Mouse (Mus musculus) forebrain, embryonic 10.5 days (tissue): Measurements from ENCODE around the gene Utp15. TPM values are rescaled to one million over a fixed set of nuclear protein-coding genes. Genes with fewer than 3 reads are reported as not detected.

Experiments
- DNase-seq: peaks from one replicate; pipeline ENCODE4 v3.0.0-alpha.2; 2017; ENCODE audit warnings: low spot score; ENCODE audit errors: extremely low spot score
- H3K27ac ChIP-seq: fragments of 300-500 bp; sonication (generic); 2 replicates; pipeline ENCODE4 v1.5.1; 2016; ENCODE audit warnings: mild to moderate bottlenecking
- H3K27me3 ChIP-seq: fragments of 300-500 bp; sonication (generic); 2 replicates; pipeline ENCODE4 v1.6.1; 2016; ENCODE audit warnings: mild to moderate bottlenecking; ENCODE audit not compliant: poor library complexity, severe bottlenecking
- H3K36me3 ChIP-seq: fragments of 300-500 bp; sonication (generic); replicated peaks from 2 replicates; pipeline ENCODE4 v1.6.1; 2016; ENCODE audit warnings: mild to moderate bottlenecking, moderate library complexity
- H3K4me1 ChIP-seq: fragments of 300-500 bp; sonication (generic); 2 replicates; pipeline ENCODE4 v1.6.1; 2016
- H3K4me3 ChIP-seq: fragments of 300-500 bp; sonication (generic); 2 replicates; pipeline ENCODE4 v1.5.1; 2016; ENCODE audit warnings: mild to moderate bottlenecking, moderate library complexity
- H3K9me3 ChIP-seq: fragments of 300-500 bp; sonication (generic); 2 replicates; pipeline ENCODE4 v1.6.1; 2016; ENCODE audit warnings: mild to moderate bottlenecking, moderate library complexity
- WGBS: fragments of 180-500 bp; shearing (Covaris S2); methylation state at CpG from one replicate; pipeline ENCODE4 v1.1.7; 2016; 5-methylcytosine and 5-hydroxymethylcytosine counted together
- polyA plus RNA-seq: library from polyadenylated mRNA; unstranded; fragments of >200 nt; fragmentation: Nextera tagmentation; extraction: Ambion mirVana; gene quantifications from 2 replicates; pipeline ENCODE4 v1.2.1, GENCODE M21; 2016

Utp15 gene
- polyA plus RNA-seq: 50.7 and 53.6 TPM in 2 replicates

DNA sequence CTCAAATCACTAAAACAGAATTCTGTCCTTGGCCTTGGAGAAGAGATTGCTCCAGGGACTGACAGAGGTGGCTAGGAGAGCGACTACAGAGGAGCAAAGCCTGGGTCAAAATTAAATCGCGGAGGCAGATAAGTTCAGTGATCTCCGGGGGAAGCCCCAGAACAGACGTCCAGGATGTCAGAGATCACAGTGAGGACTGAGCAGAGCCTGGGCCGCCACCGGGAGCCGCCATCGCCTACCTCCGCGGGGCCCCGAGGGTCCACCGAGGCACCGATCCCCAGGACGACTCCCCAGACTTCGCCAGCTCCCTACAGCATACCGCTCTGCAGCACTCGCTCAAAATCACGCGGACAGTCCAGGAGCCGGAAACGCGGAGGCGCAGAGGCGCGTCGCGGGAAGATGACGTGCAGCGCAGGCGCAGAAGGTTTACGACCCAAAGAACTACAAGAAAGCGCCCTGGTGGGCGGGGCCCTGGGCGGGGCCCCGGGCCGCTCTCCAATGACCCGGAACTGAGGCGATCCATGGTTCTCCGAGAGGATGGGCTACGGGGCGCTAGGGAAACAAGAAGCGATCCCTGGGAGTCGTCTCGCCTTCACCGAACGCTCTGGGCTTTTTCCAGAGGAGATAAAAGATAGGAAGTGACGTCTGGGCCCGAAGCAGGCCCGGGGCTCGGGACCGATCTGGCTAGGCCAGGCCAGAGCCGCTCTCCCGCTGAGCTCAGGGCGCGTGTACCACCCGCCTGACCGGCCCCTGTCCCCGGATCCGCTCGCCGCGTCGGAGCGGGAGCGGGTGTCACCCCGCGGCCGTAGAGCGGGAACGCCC lies at the start of gene Utp15, which contains the start of gene Ankra2:
Gene Utp15, minus strand, starts transcription at position 406 of the 822 bp plus-strand sequence.
Gene Ankra2, plus strand, starts transcription at position 439 of the 822 bp plus-strand sequence.
- Histone ChIP-seq H3K36me3 (peaks cover 35% of the 10 kb centered on the region), H3K4me3 (peak within 1 kb of the TSS; percentile 91), H3K9me3 (no peaks in the 10 kb centered on the region), H3K27me3 (no peaks in the 10 kb centered on the region), H3K27ac (peak within 1 kb of the TSS; percentile 93), H3K4me1 (peaks cover 26% of the 10 kb centered on the region)
- WGBS: under 1% methylated on average over 71 of the region's 71 CpGs
- DNase-seq: peak; percentile 99

DNA sequence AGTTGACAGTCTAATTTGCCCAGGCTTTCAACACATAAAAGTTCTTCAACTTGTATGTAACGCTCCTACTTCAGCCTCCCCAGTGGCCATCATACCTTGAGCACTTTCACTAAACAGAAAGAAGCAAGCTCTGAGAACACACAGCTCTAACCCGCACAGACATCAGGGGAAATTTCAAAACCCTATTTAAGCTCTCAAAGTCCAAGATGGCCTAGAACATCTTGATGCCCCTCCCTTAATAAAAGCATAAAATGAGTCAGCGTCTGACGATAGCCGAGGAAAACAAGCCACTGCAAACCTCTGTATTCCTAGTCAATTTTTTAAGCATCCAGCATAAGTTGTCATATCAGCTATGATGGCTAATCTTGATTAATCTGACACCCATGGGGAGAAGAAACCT lies 48.8 kb upstream of the Utp15 start:
- no peaks in the 10 kb centered on the region for H3K9me3 ChIP-seq
- DNase-seq: no peak
- 95% methylated on average over 5 of the region's 5 CpGs for WGBS
- no peak overlapping the region for H3K27ac ChIP-seq
- H3K27me3 ChIP-seq: no peaks in the 10 kb centered on the region
- H3K4me3 ChIP-seq: no peak overlapping the region
- peaks cover 75% of the 10 kb centered on the region for H3K36me3 ChIP-seq
- H3K4me1 ChIP-seq: peaks cover 15% of the 10 kb centered on the region

DNA sequence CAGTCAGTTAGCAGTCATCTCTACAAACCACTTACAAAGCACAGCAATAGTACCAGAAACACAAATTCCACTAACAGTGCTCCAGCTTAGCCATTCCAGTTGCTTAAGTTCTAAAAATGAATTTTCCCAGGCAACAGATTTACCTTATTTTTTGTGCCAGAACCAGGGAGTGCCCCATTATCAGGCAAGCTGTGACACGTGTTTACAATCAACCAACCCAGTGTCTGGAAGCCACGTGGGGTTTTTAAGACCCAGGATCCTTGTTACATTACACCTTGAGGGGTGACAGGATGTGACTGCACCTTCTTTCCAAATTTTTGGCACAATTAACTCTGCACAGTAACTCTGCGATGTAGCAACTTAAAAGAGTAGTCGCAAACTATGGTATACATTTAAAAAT lies 45.9 kb upstream of the Utp15 start:
- peaks cover 63% of the 10 kb centered on the region for H3K36me3 ChIP-seq
- H3K27ac ChIP-seq: no peak overlapping the region
- H3K9me3 ChIP-seq: no peaks in the 10 kb centered on the region
- DNase-seq: no peak
- no peak overlapping the region for H3K4me3 ChIP-seq
- 89% methylated on average over 4 of the region's 4 CpGs for WGBS
- H3K27me3 ChIP-seq: no peaks in the 10 kb centered on the region
- no peaks in the 10 kb centered on the region for H3K4me1 ChIP-seq

GRCm38 (mm10) chr13:98308004-98308403 lies 45.2 kb upstream of the Utp15 start:
- Histone ChIP-seq H3K4me1 (no peaks in the 10 kb centered on the region), H3K4me3 (no peak overlapping the region), H3K27ac (no peak overlapping the region), H3K9me3 (no peaks in the 10 kb centered on the region), H3K27me3 (no peaks in the 10 kb centered on the region), H3K36me3 (peaks cover 56% of the 10 kb centered on the region)
- DNase-seq: no peak
- 92% methylated on average over 5 of the region's 5 CpGs for WGBS

- Histone ChIP-seq H3K27me3 (no peaks in the 10 kb centered on the region), H3K9me3 (no peaks in the 10 kb centered on the region), H3K4me1 (no peaks in the 10 kb centered on the region), H3K36me3 (peaks cover 46% of the 10 kb centered on the region), H3K27ac (no peak overlapping the region), H3K4me3 (no peak overlapping the region)
- DNase-seq: no peak
- WGBS: 65% methylated on average over 14 of the region's 14 CpGs
Observed at GRCm38 (mm10) chr13:98306852-98307475, 44.1 kb upstream of the Utp15 start.

- DNase-seq: no peak
- no peak overlapping the region for H3K27ac ChIP-seq
- H3K4me1 ChIP-seq: no peaks in the 10 kb centered on the region
- H3K4me3 ChIP-seq: no peak overlapping the region
- no peaks in the 10 kb centered on the region for H3K27me3 ChIP-seq
- WGBS: 58% methylated on average over 5 of the region's 5 CpGs
- H3K9me3 ChIP-seq: no peaks in the 10 kb centered on the region
- H3K36me3 ChIP-seq: peaks cover 40% of the 10 kb centered on the region
Observed at GRCm38 (mm10) chr13:98306393-98306792, 43.6 kb upstream of the Utp15 start.

- 93% methylated on average over 9 of the region's 9 CpGs for WGBS
- H3K4me3 ChIP-seq: no peak overlapping the region
Observed at GRCm38 (mm10) chr13:98305257-98305656, 42.4 kb upstream of the Utp15 start.

DNA sequence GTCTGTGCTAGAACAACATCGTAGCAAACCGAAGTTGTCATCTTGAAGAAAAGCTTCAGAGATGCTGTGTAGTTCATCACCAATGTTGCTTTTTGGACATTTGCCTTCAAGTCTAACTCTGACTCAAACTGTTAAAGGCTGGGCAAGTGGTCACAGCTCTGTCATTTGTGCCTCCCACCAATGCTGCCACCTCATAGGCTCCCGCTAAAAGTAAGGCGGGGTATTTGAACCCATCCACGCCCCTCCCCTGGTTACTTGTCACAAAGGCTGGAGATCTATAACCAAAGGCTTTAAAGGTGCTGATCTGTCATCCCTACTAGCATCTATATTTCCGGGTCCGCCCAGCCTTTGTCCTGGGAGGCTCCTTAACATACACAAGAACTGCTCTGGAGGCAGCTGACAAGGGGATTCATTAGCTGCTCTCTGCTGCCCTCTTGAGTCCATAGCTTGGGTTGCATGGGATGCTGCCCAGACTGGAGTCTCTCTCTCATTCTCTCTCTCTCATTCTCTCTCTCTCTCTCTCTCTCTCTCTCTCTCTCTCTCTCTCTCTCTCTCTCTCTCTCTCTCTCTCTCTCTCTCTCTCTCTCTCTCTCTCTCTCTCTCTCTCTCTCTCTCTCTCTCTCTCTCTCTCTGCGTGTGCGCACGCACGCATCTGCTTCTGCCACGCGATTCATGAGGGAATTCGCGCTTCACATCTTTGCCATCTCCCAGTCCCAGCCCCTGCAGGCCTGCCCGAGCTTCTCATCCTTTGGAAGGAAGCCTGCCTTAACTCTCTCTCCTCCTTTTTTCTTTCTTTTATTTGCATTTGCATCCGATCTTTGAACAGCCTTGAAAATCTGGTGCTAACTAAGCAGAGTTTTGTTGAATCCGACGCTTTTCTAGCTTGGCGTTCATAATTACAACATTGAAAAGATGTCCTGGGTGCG lies 36.3 kb upstream of the Utp15 start:
- H3K27ac ChIP-seq: peak overlapping the region; percentile 66
- no peaks in the 10 kb centered on the region for H3K36me3 ChIP-seq
- H3K27me3 ChIP-seq: no peaks in the 10 kb centered on the region
- peak; percentile 80 for DNase-seq
- no peaks in the 10 kb centered on the region for H3K9me3 ChIP-seq
- 0 out of 2 replicates have a peak, but pooled peaks cover 2% of the 10 kb centered on the region for H3K4me1 ChIP-seq
- peak overlapping the region; percentile 13; the same call in 1 of the 2 replicates for H3K4me3 ChIP-seq
- 58% methylated on average over 21 of the region's 21 CpGs for WGBS

More at GRCm38 (mm10) chr13:98305257-98305656, 42.4 kb upstream of the Utp15 start:
- Histone ChIP-seq H3K27me3 (no peaks in the 10 kb centered on the region), H3K4me1 (no peaks in the 10 kb centered on the region), H3K36me3 (peaks cover 29% of the 10 kb centered on the region), H3K9me3 (no peaks in the 10 kb centered on the region), H3K27ac (no peak overlapping the region)
- no peak for DNase-seq

GRCm38 (mm10) chr13:98297883-98298482 lies 35.1 kb upstream of the Utp15 start:
- Histone ChIP-seq H3K4me1 (0 out of 2 replicates have a peak, but pooled peaks cover 2% of the 10 kb centered on the region), H3K36me3 (no peaks in the 10 kb centered on the region), H3K27ac (no peak overlapping the region), H3K27me3 (no peaks in the 10 kb centered on the region), H3K9me3 (no peaks in the 10 kb centered on the region), H3K4me3 (no peak overlapping the region)
- no peak for DNase-seq
- 90% methylated on average over 6 of the region's 6 CpGs for WGBS

- Histone ChIP-seq H3K4me3 (no peak overlapping the region), H3K4me1 (peaks cover 2% of the 10 kb centered on the region; the same call in 1 of the 2 replicates), H3K9me3 (no peaks in the 10 kb centered on the region), H3K27me3 (no peaks in the 10 kb centered on the region), H3K27ac (no peak overlapping the region), H3K36me3 (no peaks in the 10 kb centered on the region)
- no peak for DNase-seq
- WGBS: 52% methylated on average over 5 of the region's 5 CpGs
Observed at GRCm38 (mm10) chr13:98296072-98296471, 33.2 kb upstream of the Utp15 start.

DNA sequence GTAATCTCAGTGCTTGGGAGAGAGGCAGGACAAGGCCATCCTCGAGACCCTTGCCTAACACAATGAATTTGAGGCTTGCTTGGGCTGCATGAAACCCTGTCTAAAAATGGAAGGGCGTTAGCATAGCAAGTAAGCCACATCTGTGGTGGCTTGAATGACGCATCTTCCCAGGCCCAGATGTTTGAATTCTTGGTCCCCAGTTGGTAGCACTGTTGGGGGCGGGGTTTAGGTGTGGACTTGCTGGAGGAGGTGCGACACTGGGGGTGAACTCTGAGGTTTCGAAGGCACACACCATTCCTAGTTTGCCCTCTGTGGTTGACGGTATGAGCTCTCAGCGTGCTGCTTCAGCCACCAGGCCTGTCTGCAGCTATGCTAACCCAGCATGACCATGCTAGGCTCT lies 28.9 kb upstream of the Utp15 start:
- DNase-seq: no peak
- no peak overlapping the region for H3K4me3 ChIP-seq
- H3K27me3 ChIP-seq: no peaks in the 10 kb centered on the region
- H3K36me3 ChIP-seq: no peaks in the 10 kb centered on the region
- no peak overlapping the region for H3K27ac ChIP-seq
- no peaks in the 10 kb centered on the region for H3K9me3 ChIP-seq
- no peaks in the 10 kb centered on the region; the same call in 1 of the 2 replicates for H3K4me1 ChIP-seq
- 89% methylated on average over 8 of the region's 8 CpGs for WGBS

DNA sequence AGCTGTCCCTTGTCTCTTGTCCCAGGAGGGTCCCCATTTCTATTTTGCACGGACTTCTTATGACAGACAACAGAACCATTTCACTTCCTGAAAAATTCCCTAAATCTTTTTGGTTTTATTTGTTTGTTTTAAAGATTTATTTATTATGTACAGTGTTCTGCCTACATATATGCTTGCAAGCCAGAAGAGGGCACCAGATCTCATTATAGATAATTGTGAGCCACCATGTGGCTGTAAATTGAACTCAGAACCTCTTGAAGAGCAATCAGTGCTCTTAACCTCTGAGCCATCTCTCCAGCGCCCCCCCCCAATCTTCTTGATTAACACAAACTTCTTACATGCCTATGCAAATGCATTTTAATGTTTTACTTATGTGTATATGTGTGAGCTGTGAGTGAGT lies 27.9 kb upstream of the Utp15 start:
- H3K9me3 ChIP-seq: no peaks in the 10 kb centered on the region
- H3K27ac ChIP-seq: no peak overlapping the region
- no peaks in the 10 kb centered on the region; the same call in 1 of the 2 replicates for H3K4me1 ChIP-seq
- 50% methylated on average over 2 of the region's 2 CpGs for WGBS
- no peak overlapping the region for H3K4me3 ChIP-seq
- no peak for DNase-seq
- H3K36me3 ChIP-seq: no peaks in the 10 kb centered on the region
- H3K27me3 ChIP-seq: no peaks in the 10 kb centered on the region
